Mouse (Mus musculus): ENCODE measurements at regions not wholly inside any gene's neighbourhood (a gene's known extent, or its start where the extent isn't known, plus 50 kb on each side); places are given as distances from the start of the nearest gene placed in this dataset.
A peak's percentile ranks its signal among the peaks of the same experiment; 100 is the strongest.

GRCm38 (mm10) chr10:111824820-111825219 is 147.6 kb upstream of the Krr1 start:
- peak in 1 of 2 experiments; percentile 17 for DNase-seq (ENCODE audit: low spot score in 2 of 2)

- DNase-seq (ENCODE audit: low spot score in 2 of 2), result no peak
Observed at GRCm38 (mm10) chr10:111826033-111826754, 146.3 kb upstream of the Krr1 start.

DNA sequence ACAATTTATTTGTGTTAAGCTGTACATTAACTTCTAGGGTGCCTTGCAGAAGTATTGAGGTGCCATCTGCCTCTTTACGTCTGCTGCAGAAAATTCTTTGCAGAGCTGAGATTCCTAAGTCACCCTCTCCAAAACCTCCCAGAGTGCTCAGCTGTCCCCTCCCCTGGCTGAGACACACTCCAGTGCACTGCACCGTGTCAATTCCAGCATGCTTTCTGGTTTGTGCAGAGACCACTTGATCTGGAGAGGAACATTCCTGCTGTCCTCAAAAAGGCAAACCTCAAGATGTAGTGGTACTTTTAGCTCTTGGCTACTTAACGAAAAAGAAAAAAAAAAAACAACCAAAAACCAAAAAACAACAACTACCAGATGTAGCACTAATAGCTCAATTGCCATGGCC is 145.2 kb upstream of the Krr1 start:
- no peak for DNase-seq (ENCODE audit: low spot score in 2 of 2)

DNA sequence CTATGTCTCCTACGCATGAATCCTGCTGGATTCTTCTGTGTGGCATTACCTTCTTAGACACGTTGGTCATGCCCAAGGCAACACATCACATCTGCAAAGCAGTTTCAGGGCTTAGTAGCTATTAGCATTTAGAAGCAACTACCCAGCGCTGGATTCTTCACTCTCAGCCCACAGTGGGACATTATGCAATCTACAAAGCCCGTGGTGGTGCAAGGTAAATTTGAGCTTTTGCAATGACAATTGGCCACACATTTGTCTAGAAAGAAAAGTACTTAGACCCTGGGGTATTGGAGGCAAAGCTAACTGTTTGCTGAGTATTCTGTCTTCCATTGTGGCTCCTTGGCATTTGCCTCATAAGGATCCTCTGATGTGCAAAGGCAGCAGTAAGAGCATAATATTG is 144.5 kb upstream of the Krr1 start:
- DNase-seq (ENCODE audit: low spot score in 2 of 2), result no peak

DNA sequence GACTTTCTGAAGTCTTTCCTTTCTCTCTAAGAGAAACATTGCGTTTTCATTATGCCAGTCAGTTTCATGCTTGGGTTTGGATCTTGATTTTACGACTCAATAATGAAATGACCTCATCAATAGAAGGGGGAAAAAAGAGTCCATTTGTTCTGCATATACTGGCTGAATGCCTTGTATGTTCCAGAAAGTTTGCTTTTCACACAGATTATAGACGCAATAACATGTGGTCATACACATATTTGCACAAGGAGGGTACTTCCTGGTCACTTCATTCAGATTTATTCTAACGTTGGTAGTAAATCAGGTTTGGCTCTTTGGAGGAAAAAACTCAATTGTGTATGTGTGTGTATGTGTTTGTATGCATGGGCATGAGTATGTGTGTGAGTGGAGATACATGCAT is 143.9 kb upstream of the Krr1 start:
- DNase-seq (ENCODE audit: low spot score in 2 of 2), result no peak

DNA sequence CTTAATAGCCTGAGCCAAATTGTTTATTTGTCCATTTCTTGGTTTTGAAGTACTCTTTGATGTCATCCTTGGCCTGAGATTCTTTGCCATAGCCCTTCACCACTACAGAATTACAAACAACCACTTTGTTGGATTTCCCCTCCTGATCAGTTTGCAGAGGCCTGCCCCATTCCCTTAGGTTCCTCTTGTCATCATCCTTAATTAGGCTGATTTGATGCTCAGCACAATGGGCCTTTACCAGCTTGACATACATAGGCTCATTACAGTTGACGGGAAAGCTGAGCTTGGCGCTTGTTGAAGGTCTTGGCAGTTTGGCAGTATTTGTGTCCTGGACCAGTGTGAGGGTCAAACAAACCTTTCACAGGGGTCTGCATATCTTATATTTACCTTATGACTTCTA is 143.2 kb upstream of the Krr1 start:
- no peak for DNase-seq (ENCODE audit: low spot score in 2 of 2)

DNA sequence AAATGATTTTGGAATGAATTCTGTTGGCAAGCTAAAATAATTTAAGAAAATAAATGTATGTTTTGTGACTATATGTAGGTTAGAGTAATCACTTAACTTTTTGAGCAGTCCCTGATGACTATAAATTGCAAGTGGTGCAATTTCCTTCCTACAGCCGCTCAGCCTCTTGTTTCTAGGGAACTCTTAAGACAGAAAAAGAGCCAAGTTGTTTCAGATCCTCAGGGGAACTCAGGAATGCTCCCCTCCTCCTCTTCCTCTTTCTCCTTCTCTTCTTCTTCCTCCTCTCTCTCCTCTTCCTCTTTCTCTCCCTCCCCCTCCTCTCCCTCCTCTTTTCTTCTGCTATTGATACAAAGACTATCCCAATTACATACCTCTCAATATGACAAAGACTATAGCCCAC is 141.4 kb upstream of the Krr1 start:
- DNase-seq (ENCODE audit: low spot score in 2 of 2), result no peak

- no peak for DNase-seq (ENCODE audit: low spot score in 2 of 2)
Observed at GRCm38 (mm10) chr10:111833611-111834010, 138.9 kb upstream of the Krr1 start.

GRCm38 (mm10) chr10:111834280-111834679 is 138.2 kb upstream of the Krr1 start:
- no peak for DNase-seq (ENCODE audit: low spot score in 2 of 2)

GRCm38 (mm10) chr10:111834925-111835823 is 137.3 kb upstream of the Krr1 start:
- DNase-seq (ENCODE audit: low spot score in 2 of 2), result no peak

GRCm38 (mm10) chr10:111836191-111836590 is 136.3 kb upstream of the Krr1 start:
- no peak for DNase-seq (ENCODE audit: low spot score in 2 of 2)

DNA sequence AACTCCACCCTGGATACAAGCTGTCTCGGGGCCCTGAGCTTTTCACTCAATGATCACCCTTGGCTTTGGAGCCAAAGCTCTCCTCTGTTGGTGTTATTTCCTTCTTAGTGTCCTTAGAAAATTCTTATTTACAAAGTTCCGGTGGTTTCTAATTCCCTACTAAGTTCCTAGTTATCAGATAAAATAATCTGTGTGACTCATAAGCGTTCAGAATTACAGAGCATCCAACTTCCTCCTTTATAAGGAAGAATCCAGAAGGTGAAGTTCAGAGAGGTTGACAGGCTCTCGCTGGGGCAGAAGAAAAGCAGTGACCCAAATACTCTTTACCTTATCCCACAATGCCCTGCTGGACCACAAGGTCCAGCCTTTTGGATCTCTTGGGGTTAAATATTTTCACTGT is 135.7 kb upstream of the Krr1 start:
- DNase-seq (ENCODE audit: low spot score in 2 of 2), result no peak

- no peak for DNase-seq (ENCODE audit: low spot score in 2 of 2)
Observed at GRCm38 (mm10) chr10:111842321-111842775, 130.1 kb upstream of the Krr1 start.

GRCm38 (mm10) chr10:111842896-111843295 is 129.6 kb upstream of the Krr1 start:
- no peak for DNase-seq (ENCODE audit: low spot score in 2 of 2)

- no peak for DNase-seq (ENCODE audit: low spot score in 2 of 2)
Observed at GRCm38 (mm10) chr10:111843301-111843700, 129.2 kb upstream of the Krr1 start.

DNA sequence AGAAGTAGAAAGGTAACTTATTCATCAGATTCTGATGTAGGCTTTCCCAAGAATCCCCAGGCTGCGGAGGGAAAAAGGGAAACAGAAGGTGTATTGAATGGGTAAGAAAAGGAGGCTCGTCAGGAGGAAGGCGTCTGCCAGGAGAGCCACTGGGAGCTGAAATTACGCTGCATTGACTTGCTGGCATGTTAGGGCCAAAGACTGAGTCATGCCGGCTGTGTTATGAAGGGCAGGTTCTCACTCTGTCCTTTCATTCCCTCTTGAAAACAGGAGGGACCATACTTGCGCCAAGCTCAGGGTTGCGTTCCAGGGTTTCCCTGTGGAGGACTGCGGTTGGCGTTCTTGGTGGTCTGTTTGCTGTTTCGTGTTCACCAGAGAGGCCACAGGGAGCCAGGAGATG is 128.3 kb upstream of the Krr1 start:
- no peak for DNase-seq (ENCODE audit: low spot score in 2 of 2)

DNA sequence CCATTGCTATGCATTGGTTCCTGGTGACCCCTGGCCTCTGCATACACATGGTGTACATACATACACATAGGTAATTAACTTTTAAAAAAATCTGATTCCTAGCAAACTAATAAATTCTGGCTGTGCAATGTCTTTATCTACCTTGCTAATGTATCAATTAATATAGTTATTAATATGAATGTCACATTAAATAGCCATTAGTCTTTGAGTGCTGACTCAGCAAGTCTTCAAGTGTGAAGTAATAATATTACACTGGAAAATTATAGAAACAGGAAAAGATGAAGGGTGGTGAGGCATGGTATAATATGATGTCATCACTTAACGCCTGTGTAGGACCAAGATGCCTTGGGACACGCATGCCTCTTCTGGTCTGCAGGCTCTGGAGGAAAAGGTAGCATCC is 126.5 kb upstream of the Krr1 start:
- DNase-seq (ENCODE audit: low spot score in 2 of 2), result no peak

- DNase-seq (ENCODE audit: low spot score in 2 of 2), result no peak
Observed at GRCm38 (mm10) chr10:111854254-111854653, 118.2 kb upstream of the Krr1 start.

- no peak for DNase-seq (ENCODE audit: low spot score in 2 of 2)
Observed at GRCm38 (mm10) chr10:111855496-111855895, 117.0 kb upstream of the Krr1 start.

- DNase-seq (ENCODE audit: low spot score in 2 of 2), result no peak
Observed at GRCm38 (mm10) chr10:111858403-111858802, 114.1 kb upstream of the Krr1 start.

DNA sequence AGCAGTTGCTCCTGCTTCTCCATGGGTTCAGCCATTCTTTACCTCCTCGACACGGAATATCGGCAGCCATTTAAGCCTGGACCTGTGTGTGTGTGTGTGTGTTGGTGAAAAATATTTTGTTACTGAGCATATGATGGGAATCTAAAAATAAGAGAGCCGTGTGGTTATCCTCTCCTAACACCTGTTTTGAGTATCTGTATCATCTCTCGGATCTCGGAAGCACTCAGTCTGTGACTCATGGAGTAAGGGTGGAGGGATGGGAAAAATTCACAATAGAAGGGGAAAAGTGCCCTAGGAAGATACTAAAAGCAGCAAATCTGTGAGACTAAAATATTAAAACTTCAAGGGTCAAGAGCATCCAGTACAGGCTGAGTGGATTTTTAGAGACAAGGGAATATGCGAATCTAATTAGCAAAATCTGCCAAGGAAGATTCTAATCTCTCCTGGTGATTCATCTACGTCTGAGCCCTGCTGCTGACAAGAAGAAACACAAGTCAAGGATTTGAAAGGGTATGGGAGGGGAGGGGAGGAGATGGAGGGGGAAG is 107.1 kb upstream of the Krr1 start:
- DNase-seq (ENCODE audit: low spot score in 2 of 2), result no peak

GRCm38 (mm10) chr10:111867102-111867501 is 105.4 kb upstream of the Krr1 start:
- DNase-seq (ENCODE audit: low spot score in 2 of 2), result no peak

GRCm38 (mm10) chr10:111867538-111867937 is 104.9 kb upstream of the Krr1 start:
- DNase-seq (ENCODE audit: low spot score in 2 of 2), result no peak

Measured in spleen, postnatal 4 days (tissue).